Comparison of ENCODE assay signal across 10 mouse cellular contexts in the genomic region with DNA sequence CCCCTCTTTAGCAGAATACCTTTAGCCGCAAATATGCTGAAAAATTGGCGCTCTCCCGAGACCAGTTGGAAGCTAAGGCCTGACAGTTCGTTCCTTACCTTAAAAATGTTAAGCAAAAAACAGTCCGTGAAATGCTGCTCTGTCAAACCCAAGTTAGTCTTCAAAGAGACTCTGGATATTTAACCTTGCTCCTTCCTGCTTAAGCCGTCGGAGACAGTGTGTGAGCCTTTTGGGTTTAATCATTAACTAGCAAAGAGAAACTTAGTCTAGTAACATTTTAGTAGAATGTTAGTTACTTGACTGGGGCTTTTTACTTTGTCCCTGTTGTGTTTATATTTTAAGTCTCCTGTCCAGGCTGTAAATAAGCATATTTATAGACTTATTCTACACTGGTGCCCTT. TPM values are rescaled to one million over a fixed set of nuclear protein-coding genes. Genes with fewer than 3 reads are reported as not detected.
DNase-seq lines count a peak whose midpoint lies in the region; ATAC-seq and TF ChIP-seq lines count a peak whose summit lies in the region.
"Had no signal": no experiment of that assay in that cellular context is flagged by ENCODE, and none has a peak within 500 bp of the region (broad histone marks: within the 10 kb centered on the region; RNA-seq: fewer than 3 reads in every experiment).

No protein-coding gene starts in this region.

- WGBS in lung, postnatal 0 days, result under 1% methylated on average over 7 of the region's 7 CpGs
- under 1% methylated on average over 7 of the region's 7 CpGs for WGBS in forebrain, embryonic 15.5 days
- WGBS in limb, embryonic 13.5 days, result under 1% methylated on average over 7 of the region's 7 CpGs
- under 1% methylated on average over 7 of the region's 7 CpGs for WGBS in stomach, embryonic 15.5 days

- TF ChIP-seq EP300 in lung, postnatal 0 days (IDR thresholded peaks at IDR 0.05), result no peak

- intact Hi-C loops in left cerebral cortex, postnatal 14 days (cut with DNase I), result loop anchor here (5.0 kb wide), 1 partner anchor 74 kb away; no protein-coding TSS in a partner anchor

- H3K36me3 ChIP-seq in lung, postnatal 0 days (ENCODE audit: insufficient read depth, low read length), result peaks cover 23% of the 10 kb centered on the region
- peaks cover 36% of the 10 kb centered on the region for H3K36me3 ChIP-seq in forebrain, embryonic 15.5 days
- H3K36me3 ChIP-seq in limb, embryonic 13.5 days, result peaks cover 43% of the 10 kb centered on the region
- peaks cover 25% of the 10 kb centered on the region for H3K36me3 ChIP-seq in stomach, embryonic 15.5 days

- no peak for ATAC-seq in lung, postnatal 0 days
- ATAC-seq in forebrain, embryonic 15.5 days (replicated peaks), result no peak
- no peak for ATAC-seq in limb, embryonic 13.5 days (ENCODE audit: low FRiP score, low read depth)
- ATAC-seq in stomach, embryonic 15.5 days (ENCODE audit: insufficient read depth, low FRiP score, low read depth), result no peak
- ATAC-seq in megakaryocyte-erythroid progenitor cell, adult 5-6 weeks (replicated peaks; ENCODE audit: low FRiP score, low TSS enrichment, poor library complexity, severe bottlenecking), result no peak

- H3K4me1 ChIP-seq in lung, postnatal 0 days (ENCODE audit: insufficient read depth, low read depth, low read length), result 0 out of 2 replicates have a peak, but pooled peaks cover 5% of the 10 kb centered on the region
- H3K4me1 ChIP-seq in forebrain, embryonic 15.5 days, result peaks cover 49% of the 10 kb centered on the region
- H3K4me1 ChIP-seq in limb, embryonic 13.5 days, result peaks cover 41% of the 10 kb centered on the region
- peaks cover 24% of the 10 kb centered on the region; the same call in 1 of the 2 replicates for H3K4me1 ChIP-seq in stomach, embryonic 15.5 days

- no peak for TF ChIP-seq CTCF in lung, postnatal 0 days (IDR thresholded peaks at IDR 0.05)

- H3K27me3 ChIP-seq in lung, postnatal 0 days (replicated peaks; ENCODE audit: insufficient read depth, low read length), result no peaks in the 10 kb centered on the region
- H3K27me3 ChIP-seq in forebrain, embryonic 15.5 days, result no peaks in the 10 kb centered on the region
- H3K27me3 ChIP-seq in limb, embryonic 13.5 days, result no peaks in the 10 kb centered on the region
- no peaks in the 10 kb centered on the region for H3K27me3 ChIP-seq in stomach, embryonic 15.5 days (replicated peaks)

- peak overlapping the region; percentile 73 for H3K4me2 ChIP-seq in lung, postnatal 0 days (replicated peaks; ENCODE audit: low read depth, low read length)
- peak overlapping the region; percentile 89 for H3K4me2 ChIP-seq in forebrain, embryonic 15.5 days (replicated peaks)
- peak overlapping the region; percentile 85 for H3K4me2 ChIP-seq in limb, embryonic 13.5 days (replicated peaks)
- peak overlapping the region; percentile 73 for H3K4me2 ChIP-seq in stomach, embryonic 15.5 days

- H3K9ac ChIP-seq in lung, postnatal 0 days (replicated peaks; ENCODE audit: low read depth), result peak overlapping the region; percentile 91
- H3K9ac ChIP-seq in forebrain, embryonic 15.5 days (replicated peaks), result peak overlapping the region; percentile 76
- H3K9ac ChIP-seq in limb, embryonic 13.5 days, result peak overlapping the region; percentile 99
- peak overlapping the region; percentile 98 for H3K9ac ChIP-seq in stomach, embryonic 15.5 days

- H3K27ac ChIP-seq in lung, postnatal 0 days (ENCODE audit: low read length), result peak overlapping the region; percentile 97
- H3K27ac ChIP-seq in forebrain, embryonic 15.5 days (replicated peaks), result 0 out of 2 replicates have a peak overlapping the region, but pooled peaks have one; percentile 98
- no peak overlapping the region for H3K27ac ChIP-seq in limb, embryonic 13.5 days
- peak overlapping the region; percentile 100 for H3K27ac ChIP-seq in stomach, embryonic 15.5 days

- no peaks in the 10 kb centered on the region for H3K9me3 ChIP-seq in lung, postnatal 0 days (ENCODE audit: low read length)
- H3K9me3 ChIP-seq in forebrain, embryonic 15.5 days, result no peaks in the 10 kb centered on the region
- H3K9me3 ChIP-seq in limb, embryonic 13.5 days, result no peaks in the 10 kb centered on the region
- H3K9me3 ChIP-seq in stomach, embryonic 15.5 days, result no peaks in the 10 kb centered on the region

- peak; percentile 65 for DNase-seq in lung, postnatal 0 days (ENCODE audit: low spot score)
- no peak for DNase-seq in lung, adult 18-20 months
- no peak for DNase-seq in T-cell, adult 2 months (ENCODE audit: low spot score)
- no peak for DNase-seq in left cerebral cortex, postnatal 14 days (ENCODE audit: low spot score in 2 of 2)
- DNase-seq: adrenal gland, postnatal 10 days had no signal

- H3K4me3 ChIP-seq in lung, postnatal 0 days (ENCODE audit: low read depth, low read length), result peak overlapping the region; percentile 99
- peak overlapping the region; percentile 74 for H3K4me3 ChIP-seq in forebrain, embryonic 15.5 days
- H3K4me3 ChIP-seq in limb, embryonic 13.5 days, result peak overlapping the region; percentile 100
- peak overlapping the region; percentile 93 for H3K4me3 ChIP-seq in stomach, embryonic 15.5 days (replicated peaks)

RNA-seq across cellular contexts. Expression of a gene that starts 1.3 kb away (rescaled TPM):
- polyA plus RNA-seq in lung, postnatal 0 days (2015; fragmentation: Nextera tagmentation; extraction: Ambion mirVana), result 4.3 and 5.3 TPM in 2 replicates
- 5.9 and 6.1 TPM in 2 replicates for polyA plus RNA-seq in forebrain, embryonic 15.5 days (2015; fragmentation: Nextera tagmentation; extraction: Ambion mirVana)
- 5.9 and 6.3 TPM in 2 replicates for polyA plus RNA-seq in limb, embryonic 13.5 days (2015; fragmentation: Nextera tagmentation; extraction: Ambion mirVana)
- polyA plus RNA-seq in stomach, embryonic 15.5 days (2015; fragmentation: Nextera tagmentation; extraction: Ambion mirVana), result 5.9 and 6.6 TPM in 2 replicates
- total RNA-seq in megakaryocyte-erythroid progenitor cell, adult 5-6 weeks (2014; fragmentation: Nextera tagmentation), result 68.2 and 88.0 TPM in 2 replicates
- total RNA-seq in megakaryocyte-erythroid progenitor cell, adult 5-6 weeks (2017), result 85.2 and 100.0 TPM in 2 replicates
- 10 to 100 TPM; 92.3 to 95.8 TPM for total RNA-seq in left cerebral cortex, postnatal 14 days (2021)

RNA-seq across cellular contexts. Expression of a gene that starts 2.0 kb away (rescaled TPM):
- 21.4 and 22.8 TPM in 2 replicates for polyA plus RNA-seq in lung, postnatal 0 days (2015; fragmentation: Nextera tagmentation; extraction: Ambion mirVana)
- polyA plus RNA-seq in forebrain, embryonic 15.5 days (2015; fragmentation: Nextera tagmentation; extraction: Ambion mirVana), result 68.4 and 72.7 TPM in 2 replicates
- polyA plus RNA-seq in limb, embryonic 13.5 days (2015; fragmentation: Nextera tagmentation; extraction: Ambion mirVana), result 67.1 and 73.4 TPM in 2 replicates
- polyA plus RNA-seq in stomach, embryonic 15.5 days (2015; fragmentation: Nextera tagmentation; extraction: Ambion mirVana), result 49.7 and 52.1 TPM in 2 replicates
- 35.6 and 41.6 TPM in 2 replicates for total RNA-seq in megakaryocyte-erythroid progenitor cell, adult 5-6 weeks (2014; fragmentation: Nextera tagmentation)
- total RNA-seq in megakaryocyte-erythroid progenitor cell, adult 5-6 weeks (2017), result 55.3 and 57.2 TPM in 2 replicates
- 10 to 100 TPM; 28.2 to 30.5 TPM for total RNA-seq in left cerebral cortex, postnatal 14 days (2021)

RNA-seq across cellular contexts. Expression of a gene that starts 8.4 kb away (rescaled TPM):
- polyA plus RNA-seq in lung, postnatal 0 days (2015; fragmentation: Nextera tagmentation; extraction: Ambion mirVana), result not detected in 2 replicates
- polyA plus RNA-seq in forebrain, embryonic 15.5 days (2015; fragmentation: Nextera tagmentation; extraction: Ambion mirVana), result not detected in 2 replicates
- not detected in 2 replicates for polyA plus RNA-seq in limb, embryonic 13.5 days (2015; fragmentation: Nextera tagmentation; extraction: Ambion mirVana)
- polyA plus RNA-seq in stomach, embryonic 15.5 days (2015; fragmentation: Nextera tagmentation; extraction: Ambion mirVana), result not detected in 2 replicates
- total RNA-seq in megakaryocyte-erythroid progenitor cell, adult 5-6 weeks (2014; fragmentation: Nextera tagmentation), result not detected in 2 replicates
- not detected in 2 replicates for total RNA-seq in megakaryocyte-erythroid progenitor cell, adult 5-6 weeks (2017)
- total RNA-seq in left cerebral cortex, postnatal 14 days (2021), result not detected
- total RNA-seq: adrenal gland, postnatal 10 days; left cerebral cortex, adult 8-10 months had no signal

RNA-seq across cellular contexts. Expression of a gene that starts 16.1 kb away (rescaled TPM):
- polyA plus RNA-seq in lung, postnatal 0 days (2015; fragmentation: Nextera tagmentation; extraction: Ambion mirVana), result 66.3 and 66.8 TPM in 2 replicates
- polyA plus RNA-seq in forebrain, embryonic 15.5 days (2015; fragmentation: Nextera tagmentation; extraction: Ambion mirVana), result 80.7 and 85.2 TPM in 2 replicates
- polyA plus RNA-seq in limb, embryonic 13.5 days (2015; fragmentation: Nextera tagmentation; extraction: Ambion mirVana), result 45.2 and 49.3 TPM in 2 replicates
- polyA plus RNA-seq in stomach, embryonic 15.5 days (2015; fragmentation: Nextera tagmentation; extraction: Ambion mirVana), result 49.7 and 53.4 TPM in 2 replicates
- 70.3 and 71.7 TPM in 2 replicates for total RNA-seq in megakaryocyte-erythroid progenitor cell, adult 5-6 weeks (2014; fragmentation: Nextera tagmentation)
- 29.5 TPM in 2 replicates for total RNA-seq in megakaryocyte-erythroid progenitor cell, adult 5-6 weeks (2017)
- 100 to 1,000 TPM; 111 to 117 TPM for total RNA-seq in left cerebral cortex, postnatal 14 days (2021)

RNA-seq across cellular contexts. Expression of a gene that starts 17.8 kb away (rescaled TPM):
- 0.35 and 0.46 TPM in 2 replicates for polyA plus RNA-seq in lung, postnatal 0 days (2015; fragmentation: Nextera tagmentation; extraction: Ambion mirVana)
- 272 and 281 TPM in 2 replicates for polyA plus RNA-seq in forebrain, embryonic 15.5 days (2015; fragmentation: Nextera tagmentation; extraction: Ambion mirVana)
- 8.7 and 8.8 TPM in 2 replicates for polyA plus RNA-seq in limb, embryonic 13.5 days (2015; fragmentation: Nextera tagmentation; extraction: Ambion mirVana)
- 11.2 and 14.7 TPM in 2 replicates for polyA plus RNA-seq in stomach, embryonic 15.5 days (2015; fragmentation: Nextera tagmentation; extraction: Ambion mirVana)
- total RNA-seq in megakaryocyte-erythroid progenitor cell, adult 5-6 weeks (2014; fragmentation: Nextera tagmentation), result 0.57 TPM in 1 of 2 replicates, not detected in the other
- total RNA-seq in megakaryocyte-erythroid progenitor cell, adult 5-6 weeks (2017), result 0.30 and 1.3 TPM in 2 replicates
- 100 to 1,000 TPM; 268 to 295 TPM for total RNA-seq in left cerebral cortex, postnatal 14 days (2021)
